Mouse (Mus musculus) thymus, postnatal 0 days (tissue): ENCODE results near the gene Zbed5. TPM values are rescaled to one million over a fixed set of nuclear protein-coding genes. Genes with fewer than 3 reads are reported as not detected.

ENCODE experiments used
- DNase-seq: peaks from one replicate; pipeline ENCODE4 v3.0.0-alpha.2; 2015; ENCODE audit warnings: low spot score
- polyA plus RNA-seq: library from polyadenylated mRNA; unstranded; fragments of >200 nt; fragmentation: Nextera tagmentation; extraction: Ambion mirVana; gene quantifications from 2 replicates; pipeline ENCODE4 v1.2.1, GENCODE M21; 2015

The Zbed5 gene
- polyA plus RNA-seq, 1 experiment from 2014 or later = 2.6 TPM

DNA sequence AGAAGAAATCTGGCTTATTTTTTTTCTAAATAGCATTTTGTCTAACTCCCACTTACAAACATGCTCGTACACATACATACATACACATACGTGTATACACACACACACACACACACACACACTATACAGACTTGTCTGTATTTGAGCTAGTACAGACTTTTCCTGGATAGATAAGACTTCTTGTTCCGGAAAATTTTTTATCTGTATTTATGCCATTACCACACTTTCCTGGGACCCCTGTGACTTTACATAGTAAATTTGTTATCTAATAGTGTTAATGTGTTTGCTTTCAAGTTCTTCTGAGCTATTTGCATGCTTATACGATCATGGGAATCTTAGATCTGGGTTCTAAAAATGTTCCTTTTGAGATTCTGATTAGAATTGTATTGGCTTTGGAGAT lies 56.6 kb downstream of the Zbed5 start:
- no peak for DNase-seq

Other genes starting within 250 kb of the Zbed5 start
- 1.8 and 2.3 TPM in 2 replicates for gene Zfp11, start 225.6 kb upstream of the Zbed5 start, polyA plus RNA-seq
- gene Sept14, start 187.2 kb upstream of the Zbed5 start, polyA plus RNA-seq = not detected in 2 replicates
- 200 and 203 TPM in 2 replicates for gene Mrps17, start 180.2 kb upstream of the Zbed5 start, polyA plus RNA-seq
- 77.2 and 91.7 TPM in 2 replicates for gene Nipsnap2, start 170.7 kb upstream of the Zbed5 start, polyA plus RNA-seq
- 83.5 and 85.9 TPM in 2 replicates for gene Psph, start 108.3 kb upstream of the Zbed5 start, polyA plus RNA-seq
- 30.1 and 33.5 TPM in 2 replicates for gene Sumf2, start 48.7 kb upstream of the Zbed5 start, polyA plus RNA-seq
- gene Chchd2, start 8.3 kb upstream of the Zbed5 start, polyA plus RNA-seq = 906 and 1,002 TPM in 2 replicates
- gene Phkg1, start 2.8 kb downstream of the Zbed5 start, polyA plus RNA-seq = 0.08 and 0.14 TPM in 2 replicates
- 2.2 TPM in 2 replicates for gene Nupr1l, start 12.8 kb downstream of the Zbed5 start, polyA plus RNA-seq
- gene Vkorc1l1, start 46.2 kb downstream of the Zbed5 start, polyA plus RNA-seq = 14.0 and 19.2 TPM in 2 replicates
- 59.3 and 61.2 TPM in 2 replicates for gene Gusb, start 107.3 kb downstream of the Zbed5 start, polyA plus RNA-seq
- gene Asl, start 133.5 kb downstream of the Zbed5 start, polyA plus RNA-seq = 32.2 and 37.8 TPM in 2 replicates
- gene Crcp, start 133.6 kb downstream of the Zbed5 start, polyA plus RNA-seq = 49.7 and 50.4 TPM in 2 replicates
- gene Tpst1, start 177.6 kb downstream of the Zbed5 start, polyA plus RNA-seq = 25.7 and 27.0 TPM in 2 replicates
- 4.2 TPM in 2 replicates for gene Kctd7, start 249.1 kb downstream of the Zbed5 start, polyA plus RNA-seq